Mouse (Mus musculus) frontal cortex, postnatal 36 days (tissue): ENCODE data around the gene E330017A01Rik.

Experiments
- DNase-seq, 2 experiments: peaks; one replicate each; pipeline ENCODE4 v3.0.0; 2022; ENCODE audit warnings: low spot score in 2 of 2

Gene E330017A01Rik

DNA sequence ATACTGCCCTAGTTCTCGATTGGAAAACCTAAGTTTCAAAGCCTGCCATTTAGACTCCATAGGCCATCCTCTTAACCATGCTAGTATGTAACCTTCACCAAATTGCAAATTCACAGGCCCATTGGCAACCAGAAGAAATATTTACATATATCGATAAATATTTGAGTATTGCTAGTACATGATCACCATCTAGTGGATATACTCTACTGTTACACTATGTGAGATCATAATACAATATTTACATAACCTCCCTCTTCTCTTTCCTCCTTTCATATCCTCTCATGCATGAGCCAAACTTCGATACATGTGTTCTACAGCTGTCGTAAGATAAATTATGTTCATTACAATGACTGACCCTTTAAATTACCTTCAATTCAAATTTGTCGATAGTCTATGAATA is 24.5 kb upstream of the E330017A01Rik start:
- no peak for DNase-seq

DNA sequence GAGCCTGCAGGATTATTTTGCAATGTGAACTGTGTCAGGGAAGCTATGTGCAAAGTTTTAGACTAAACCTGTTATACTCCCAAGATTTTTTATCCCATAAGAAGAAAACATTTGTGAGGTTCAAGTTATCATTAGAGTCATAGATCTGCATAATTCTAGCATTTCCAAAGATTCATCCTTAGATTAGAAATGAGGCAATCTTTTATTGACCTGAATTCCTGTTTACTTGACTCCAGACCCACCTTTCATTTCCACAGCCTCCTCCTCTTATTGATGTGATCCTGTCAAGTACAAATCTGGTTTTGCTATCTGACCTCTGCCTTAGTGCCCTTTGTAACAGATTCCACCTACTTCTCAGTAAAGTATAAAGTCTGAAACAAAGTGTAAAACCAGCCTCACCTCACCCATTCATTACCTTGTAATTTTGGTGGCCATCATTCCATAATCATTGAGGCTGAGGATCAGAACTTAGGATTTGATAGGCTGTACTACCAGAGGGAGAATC is 23.8 kb upstream of the E330017A01Rik start:
- DNase-seq: no peak

DNA sequence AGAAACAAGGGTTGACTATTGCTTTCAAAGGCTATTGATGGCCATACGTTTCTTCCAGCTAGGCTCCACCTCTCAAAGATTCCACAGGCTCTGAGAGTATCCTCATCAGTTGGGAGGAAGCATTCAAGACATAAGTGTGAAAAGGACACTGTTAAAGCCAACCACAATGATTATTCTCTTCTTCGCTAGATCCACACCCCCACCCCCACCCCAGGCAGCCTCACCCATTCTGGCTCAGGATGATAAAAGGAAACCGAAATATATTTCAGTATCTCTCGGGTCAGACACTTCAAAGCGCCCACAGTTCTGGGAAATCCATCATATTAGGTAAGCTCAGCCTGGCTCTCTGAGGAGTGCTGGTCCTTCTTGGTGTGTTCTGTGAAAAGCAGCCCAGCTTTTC is 23.3 kb upstream of the E330017A01Rik start:
- no peak for DNase-seq

DNA sequence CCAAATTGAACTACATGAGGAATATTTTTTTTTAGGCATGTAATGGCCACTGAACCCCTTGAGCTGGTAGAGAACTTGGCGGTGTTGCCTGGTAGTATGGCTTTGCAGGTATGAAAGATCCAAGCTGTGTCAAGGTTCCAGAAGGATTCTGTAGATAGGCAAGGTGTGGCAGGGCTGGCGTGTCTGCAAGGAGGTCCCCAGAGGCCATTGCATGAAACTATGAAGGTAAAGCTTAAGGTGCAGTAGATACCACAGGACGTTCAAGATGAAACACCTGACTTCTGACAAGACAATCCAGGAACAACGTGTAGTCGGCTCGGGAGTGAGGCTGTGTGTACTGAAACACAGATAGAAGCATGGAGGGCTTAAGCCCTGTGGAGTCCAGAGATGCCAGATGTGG is 20.1 kb upstream of the E330017A01Rik start:
- DNase-seq: no peak

DNA sequence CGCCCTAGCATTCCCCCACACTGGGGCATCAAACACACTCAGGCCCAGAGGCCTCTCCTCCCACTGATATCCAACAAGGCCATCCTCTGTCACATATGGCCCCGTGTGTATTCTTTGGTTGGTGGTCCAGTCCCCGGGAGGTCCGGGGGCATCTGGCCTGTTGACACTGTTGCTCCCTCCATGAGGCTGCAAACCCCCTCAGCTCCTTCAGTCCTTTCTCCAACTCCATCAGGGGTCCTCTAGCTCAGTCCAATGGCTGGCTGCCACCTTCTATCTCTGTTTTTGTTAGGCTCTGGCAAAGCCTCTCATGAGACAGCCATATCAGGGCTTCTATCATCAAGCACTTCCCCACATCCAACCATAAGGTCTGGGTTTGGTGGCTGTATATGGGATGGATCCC is 18.0 kb upstream of the E330017A01Rik start:
- no peak for DNase-seq

DNA sequence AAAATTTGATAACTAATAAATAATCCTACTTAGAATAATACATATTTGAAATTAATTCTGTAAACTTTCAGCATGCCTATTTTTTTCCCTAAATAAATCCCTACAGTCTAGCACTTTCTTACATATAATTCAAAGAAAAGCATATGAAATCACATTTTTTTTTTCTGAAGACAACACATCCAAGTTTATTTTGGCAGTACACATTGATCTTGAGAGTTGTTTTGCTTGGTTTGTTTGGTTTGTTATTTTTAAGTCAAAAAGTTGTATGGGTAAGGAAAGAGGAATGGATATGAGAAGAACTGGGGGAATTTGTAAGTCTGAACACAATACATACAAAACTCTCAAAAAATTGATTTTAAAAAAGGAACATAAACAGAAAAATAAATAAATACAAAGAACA is 17.2 kb upstream of the E330017A01Rik start:
- DNase-seq: no peak

DNA sequence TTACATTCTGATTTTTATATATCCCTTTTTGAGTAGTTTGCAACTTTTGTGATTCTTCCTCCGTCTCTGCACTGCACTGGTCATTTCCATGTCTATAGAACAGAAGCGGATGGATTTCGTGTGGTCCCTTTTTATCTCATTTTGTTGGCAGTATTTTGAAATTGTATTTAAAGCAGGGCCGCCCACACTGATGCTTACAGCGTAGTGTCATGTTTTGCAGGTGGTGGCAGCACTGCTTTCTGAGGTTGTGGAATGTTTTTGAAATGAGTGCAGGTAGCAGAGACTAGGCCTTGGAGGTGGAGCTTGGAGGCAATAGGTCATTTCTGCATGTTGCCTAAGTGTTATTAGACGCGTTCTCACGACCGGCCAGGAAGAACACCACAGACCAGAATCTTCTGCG is 11.4 kb upstream of the E330017A01Rik start:
- DNase-seq: peak in 1 of 2 experiments; percentile 23

DNA sequence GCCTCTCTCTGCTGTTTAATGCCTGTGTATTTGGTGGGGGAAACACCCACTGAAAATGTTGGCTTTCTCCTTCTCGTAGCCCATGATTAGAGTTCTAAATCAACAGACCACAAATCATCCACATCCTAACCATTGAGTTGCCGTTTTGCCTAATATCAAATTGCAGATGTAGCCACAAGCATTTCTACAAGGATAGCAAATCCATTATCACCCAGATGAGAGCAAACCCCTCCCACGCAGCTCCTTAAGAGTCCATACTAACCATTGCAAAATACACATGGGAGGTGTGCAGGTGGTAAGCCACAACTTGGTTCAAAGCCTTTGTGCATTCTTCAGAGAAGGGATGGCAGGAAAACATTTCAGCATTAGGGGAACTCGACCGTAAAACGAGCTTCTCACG is 523 bp downstream of the E330017A01Rik start:
- no peak for DNase-seq

DNA sequence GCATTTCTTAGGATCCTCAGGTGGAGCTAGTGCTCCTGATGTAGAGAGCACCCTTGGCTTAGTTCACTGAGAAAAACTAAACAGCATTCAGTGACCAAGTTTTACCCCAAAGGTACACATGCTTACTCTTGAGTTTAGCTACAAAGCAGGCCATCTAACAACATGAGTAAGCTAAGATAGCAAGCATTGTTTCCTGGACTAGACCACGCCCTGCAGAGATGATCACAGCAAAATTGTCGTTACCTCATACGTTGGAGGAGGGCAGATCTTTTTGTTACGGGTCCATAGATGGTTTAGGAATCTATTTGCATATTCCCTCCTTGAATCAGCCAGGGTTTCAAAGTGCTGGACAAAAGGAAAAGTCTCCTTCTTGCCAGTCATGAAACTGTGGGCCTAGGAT is 1.1 kb downstream of the E330017A01Rik start:
- DNase-seq: no peak

DNA sequence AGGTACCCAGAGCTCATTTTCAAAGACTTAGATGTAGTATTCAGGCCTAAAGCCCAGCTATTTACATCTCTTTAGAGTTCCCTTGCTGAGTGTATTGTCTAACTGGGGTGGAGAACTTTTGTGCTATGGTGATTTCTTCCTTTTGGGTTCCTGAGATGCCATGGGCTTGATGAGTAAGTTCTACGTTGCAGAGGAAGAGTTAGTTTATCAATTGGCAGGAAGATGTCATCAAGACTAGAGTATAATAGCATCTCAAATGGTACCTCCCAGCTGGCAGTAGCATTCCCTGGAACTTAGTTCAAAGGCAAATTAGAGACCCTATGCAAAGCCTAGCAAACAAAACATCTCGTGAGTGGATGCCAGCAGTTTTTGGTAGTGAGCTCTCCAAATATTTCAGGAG is 2.7 kb downstream of the E330017A01Rik start:
- no peak for DNase-seq

DNA sequence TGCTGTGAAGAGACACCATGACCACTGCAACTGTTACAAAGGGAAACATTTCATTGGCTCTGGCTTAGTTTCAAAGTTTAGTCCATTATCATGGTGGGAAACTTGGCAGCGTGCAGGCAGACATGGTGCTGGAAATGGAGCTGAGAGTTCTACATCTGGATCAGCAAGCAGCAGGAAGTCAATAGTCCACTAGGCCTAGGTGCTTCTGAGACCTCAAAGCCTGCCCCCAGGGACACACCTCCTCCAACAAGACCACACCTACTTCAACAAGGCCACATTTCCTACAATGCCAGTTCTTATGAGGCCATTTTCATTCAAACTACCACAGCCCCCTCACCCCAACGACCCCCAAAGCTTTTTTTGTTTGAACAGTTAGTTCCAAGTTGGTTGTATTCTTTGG is 8.8 kb downstream of the E330017A01Rik start:
- no peak for DNase-seq

DNA sequence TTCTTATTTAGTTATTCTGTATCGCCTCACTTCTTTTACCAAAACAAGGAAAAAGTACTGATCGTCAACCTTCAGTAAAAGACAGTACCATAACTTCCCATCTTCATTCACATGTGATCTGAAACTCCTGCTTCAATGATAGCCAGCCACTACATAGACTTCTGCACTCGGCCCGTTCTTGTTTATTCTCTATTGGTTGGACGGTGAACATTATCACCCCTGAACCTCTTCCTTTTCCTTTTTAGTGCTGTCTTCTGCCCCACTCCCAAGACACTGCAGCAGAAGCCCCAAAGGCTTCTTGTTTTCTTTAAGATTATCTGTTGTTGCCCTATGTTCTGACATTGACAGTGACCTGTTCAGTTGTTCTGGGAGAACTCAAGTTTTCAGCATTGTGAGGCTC is 9.6 kb downstream of the E330017A01Rik start:
- DNase-seq: no peak

DNA sequence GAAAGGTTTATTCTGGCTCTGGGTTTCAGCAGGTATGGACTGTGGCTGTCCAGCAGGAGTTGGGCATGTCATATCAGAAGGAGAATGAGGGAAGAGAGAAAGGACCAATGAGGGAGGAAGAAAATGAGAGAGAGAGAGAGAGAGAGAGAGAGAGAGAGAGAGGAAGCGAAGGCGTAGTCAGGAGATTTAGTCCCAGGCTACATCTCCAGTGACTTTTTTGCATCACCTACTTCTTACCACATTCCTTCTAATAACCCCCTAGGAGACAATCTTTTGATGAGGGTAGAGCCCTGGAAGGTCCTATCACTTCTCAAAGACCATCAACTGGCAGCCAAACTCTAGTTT is 10.2 kb downstream of the E330017A01Rik start:
- no peak for DNase-seq

DNA sequence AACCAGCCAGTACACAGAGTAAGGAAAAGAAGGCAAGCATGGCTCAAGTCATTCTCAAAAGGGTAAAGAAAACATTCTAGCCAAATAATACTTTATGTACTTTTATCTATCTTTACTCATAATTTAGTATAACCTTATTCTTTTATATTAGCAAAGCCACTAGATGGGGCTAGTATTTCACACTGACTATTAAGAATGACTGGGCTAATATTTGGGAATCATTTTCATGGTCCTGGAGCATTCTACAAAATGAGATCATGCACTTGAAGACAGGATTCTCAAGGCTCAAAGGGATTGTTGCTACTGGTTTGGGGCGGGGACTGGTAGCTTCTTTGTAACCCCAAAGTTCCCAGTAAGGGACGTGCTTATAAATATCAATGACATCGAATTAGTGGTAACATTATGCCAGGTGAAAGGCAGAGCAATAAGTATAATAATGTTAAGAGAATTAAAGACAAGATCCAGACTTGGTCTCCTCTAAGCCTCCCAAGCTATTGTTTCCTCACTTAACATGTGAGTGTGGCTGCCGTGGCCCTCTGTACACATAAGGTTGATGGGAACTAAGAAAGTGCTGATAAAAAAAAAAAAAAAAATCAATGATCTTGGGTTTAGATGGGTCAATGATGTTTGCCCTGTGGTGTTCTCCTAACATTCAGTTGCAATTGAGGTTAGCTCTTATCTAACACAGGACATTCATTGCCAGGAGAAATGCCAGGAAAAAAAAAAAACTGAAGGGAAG is 10.8 kb downstream of the E330017A01Rik start:
- DNase-seq: no peak

DNA sequence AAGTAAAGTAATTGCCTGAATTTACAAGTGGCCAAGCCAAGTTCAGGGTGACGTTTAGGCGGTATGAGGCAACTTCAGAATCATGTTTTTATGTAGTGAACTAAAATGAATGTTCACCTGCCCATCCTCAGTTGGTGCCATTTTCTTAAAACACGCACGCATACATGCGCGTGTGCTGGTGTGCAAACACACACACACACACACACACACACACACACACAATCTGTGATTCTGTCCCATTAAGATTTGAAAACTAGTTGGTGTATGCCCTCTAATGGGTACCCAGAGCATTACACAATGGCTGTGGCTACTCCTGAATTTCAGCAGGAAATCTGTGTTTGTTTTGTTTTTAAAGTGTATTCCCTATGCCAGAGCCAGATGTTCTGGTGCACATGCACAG is 14.6 kb downstream of the E330017A01Rik start:
- peak; percentile 24 to 64 for DNase-seq

DNA sequence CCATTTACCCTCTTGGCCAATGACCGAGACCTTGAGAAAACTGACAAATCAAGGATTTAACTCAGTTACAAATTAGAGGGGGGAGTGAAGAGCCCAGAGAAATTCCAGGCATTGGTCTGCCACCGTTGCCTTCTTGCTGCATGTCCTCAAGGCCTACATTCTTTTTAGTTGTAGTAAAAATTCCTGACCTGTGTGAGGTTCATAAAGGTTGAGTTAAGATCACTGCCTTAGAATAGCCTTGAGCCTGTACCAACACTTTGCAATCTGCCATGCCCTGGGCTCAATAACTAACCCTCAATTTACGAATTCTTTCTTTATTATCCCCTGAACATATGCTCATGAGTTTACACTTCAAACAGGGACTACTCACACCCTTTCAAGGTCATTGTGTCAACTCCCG is 15.4 kb downstream of the E330017A01Rik start:
- no peak for DNase-seq

DNA sequence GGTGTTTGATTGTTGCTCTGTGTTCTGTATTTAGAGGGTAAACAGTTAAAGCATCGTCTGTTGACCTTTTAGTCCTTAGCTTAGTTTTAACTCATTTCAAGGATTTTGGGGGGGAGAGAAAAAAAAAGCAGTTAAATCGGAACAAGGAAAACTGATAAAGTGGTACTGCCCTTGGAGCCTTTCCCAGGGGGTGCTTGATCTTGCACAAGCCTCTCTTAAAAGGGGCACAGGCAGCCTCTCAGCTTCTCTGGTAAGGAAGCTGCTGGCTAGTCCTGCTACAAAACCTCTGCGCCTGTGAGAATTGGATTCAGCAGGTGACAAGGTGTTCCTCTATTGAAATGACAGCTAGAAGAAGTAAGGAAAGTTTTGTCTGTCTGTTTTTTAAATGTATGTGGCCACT is 16.2 kb downstream of the E330017A01Rik start:
- DNase-seq: no peak

DNA sequence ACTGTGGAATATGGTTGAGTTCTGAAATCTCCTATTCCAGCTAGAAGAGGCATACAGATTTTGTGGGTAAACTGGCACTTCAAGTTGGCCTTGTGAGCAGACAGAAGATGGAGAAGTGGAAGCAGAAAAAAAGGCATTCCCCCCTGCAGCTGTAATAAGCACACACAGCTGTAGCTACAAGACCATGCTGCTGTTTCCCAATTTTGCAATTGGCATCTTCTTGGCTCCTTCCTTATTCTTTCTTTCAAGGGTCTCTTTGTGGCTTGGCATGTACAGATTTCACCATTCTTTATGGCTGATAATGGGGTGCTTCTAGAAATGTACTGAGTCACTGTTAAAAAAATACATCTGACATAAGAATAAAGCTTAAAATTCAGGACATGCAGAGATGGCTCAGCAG is 21.2 kb downstream of the E330017A01Rik start:
- DNase-seq: no peak

DNA sequence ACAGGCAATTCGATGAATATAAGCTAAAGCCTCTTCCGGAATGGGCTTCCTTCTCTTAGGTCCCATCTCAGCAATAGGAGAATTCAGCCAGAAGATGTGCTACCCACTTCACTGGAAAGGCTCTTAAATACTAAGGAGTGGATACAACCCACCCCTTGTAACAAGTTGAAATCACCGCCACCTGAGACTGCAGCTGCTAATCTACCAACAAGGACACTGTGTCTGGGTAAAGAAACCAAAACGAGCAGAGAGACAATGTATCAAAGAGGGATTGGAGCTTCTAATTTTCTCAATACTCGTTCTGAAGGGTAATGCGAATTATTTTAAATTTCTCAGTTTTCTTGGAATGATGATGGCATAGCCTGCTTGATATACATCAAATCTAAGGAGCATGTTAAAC is 21.7 kb downstream of the E330017A01Rik start, which contains the start of gene Gm813:
Gene Gm813 (minus strand): TSS at position 101 of the 400 bp plus-strand sequence.
- DNase-seq: no peak

DNA sequence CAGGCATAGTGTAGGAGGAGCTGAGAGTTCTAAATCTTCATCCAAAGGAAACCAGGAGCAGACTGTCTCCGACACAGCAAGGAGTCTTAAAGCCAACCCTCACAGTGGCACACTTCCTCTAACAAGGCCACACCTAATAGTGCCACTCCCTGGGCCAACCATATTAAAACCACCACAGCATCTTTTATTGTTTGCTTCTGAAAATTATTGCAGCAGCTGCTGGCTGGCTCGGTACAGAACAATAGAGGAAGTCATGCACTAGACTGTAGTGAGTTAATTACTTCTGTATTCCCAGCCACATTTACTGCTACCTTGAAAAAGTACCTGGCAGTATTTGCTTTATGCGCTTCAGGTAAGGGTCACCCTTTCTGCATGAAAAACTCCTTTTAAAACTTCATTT is 25.6 kb downstream of the E330017A01Rik start:
- DNase-seq: no peak

DNA sequence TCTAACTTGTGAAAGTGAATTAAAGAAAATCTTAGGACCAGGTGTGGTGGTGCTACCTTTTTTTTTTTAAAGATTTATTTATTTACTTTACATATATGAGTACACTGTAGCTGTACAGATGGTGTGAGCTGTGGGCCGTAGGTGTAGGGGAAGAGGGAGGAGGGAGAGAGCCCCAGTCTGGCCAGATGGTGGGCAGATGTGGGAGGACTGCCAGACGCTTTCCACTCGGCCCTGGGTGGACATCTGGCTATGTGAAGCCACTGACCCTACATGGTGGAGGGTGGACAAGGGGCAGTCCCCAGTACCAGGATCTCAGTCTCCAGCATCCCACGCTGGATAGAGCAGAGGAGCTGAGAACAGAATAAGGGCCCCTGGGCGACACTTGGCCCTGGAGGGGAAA is 31.4 kb downstream of the E330017A01Rik start:
- DNase-seq: no peak

DNA sequence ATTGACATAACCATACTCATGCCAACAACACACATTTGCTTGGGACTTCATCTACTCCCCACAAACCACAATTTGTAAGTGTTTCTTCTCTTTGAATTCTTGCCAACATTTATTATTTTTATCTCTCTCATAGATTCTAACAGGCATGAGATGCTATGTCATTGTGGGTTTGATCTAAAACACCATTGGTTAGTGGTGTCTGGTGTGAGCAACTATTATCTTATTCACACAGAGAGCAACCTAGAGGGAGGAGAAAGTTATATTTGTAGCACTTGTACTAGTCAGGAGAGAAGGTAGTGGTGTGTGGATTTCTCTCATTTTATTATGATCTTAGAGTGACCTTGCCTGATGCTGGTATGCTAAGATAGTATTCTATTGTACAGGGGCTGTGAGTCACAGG is 33.9 kb downstream of the E330017A01Rik start:
- no peak for DNase-seq

DNA sequence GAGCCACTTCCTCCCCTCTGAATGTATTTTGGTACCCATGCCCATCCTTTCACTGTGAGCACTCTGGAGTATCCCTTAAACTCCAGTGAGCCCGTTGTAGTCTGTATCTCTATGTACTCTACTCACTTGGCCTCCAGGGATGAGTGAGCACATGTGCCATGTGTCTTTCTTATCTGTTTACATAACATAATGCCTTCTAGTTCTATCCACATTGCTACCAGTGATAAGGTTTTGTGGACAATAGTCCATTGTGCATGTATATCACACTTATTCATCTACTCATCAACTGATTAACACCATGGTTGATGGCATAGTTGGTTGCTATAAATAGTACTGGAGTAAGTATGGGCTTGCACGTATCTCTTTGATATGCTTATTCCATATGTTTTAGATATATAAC is 34.7 kb downstream of the E330017A01Rik start:
- no peak for DNase-seq

DNA sequence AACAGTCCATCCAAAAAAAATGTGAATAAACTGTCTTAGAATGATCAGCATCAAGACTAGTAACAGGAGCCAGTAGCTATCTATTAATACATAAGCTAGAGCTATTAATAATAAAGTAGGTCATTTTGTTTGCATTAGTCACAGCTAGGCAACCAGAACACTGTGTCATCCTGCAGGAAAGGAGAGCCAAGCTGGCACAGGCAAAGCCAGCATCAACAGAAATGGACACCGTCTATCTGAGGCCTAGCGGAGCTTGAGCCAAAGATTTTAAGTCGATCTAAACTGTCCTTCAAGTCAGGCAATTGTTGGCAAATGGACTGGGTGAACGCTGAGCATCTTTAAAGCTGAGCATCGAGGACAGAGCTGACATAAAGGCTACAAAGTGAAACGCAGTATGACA is 37.7 kb downstream of the E330017A01Rik start:
- no peak for DNase-seq
